Comparison of ENCODE assay signal across 8 mouse cellular contexts in genomic region chr11:69038173-69038572, GRCm38 (mm10). TPM values are rescaled to one million over a fixed set of nuclear protein-coding genes. Genes with fewer than 3 reads are reported as not detected.
DNase-seq lines count a peak whose midpoint lies in the region; ATAC-seq and TF ChIP-seq lines count a peak whose summit lies in the region.

No protein-coding gene starts in this region.

- ATAC-seq in forebrain, postnatal 0 days: no peak
- ATAC-seq in forebrain, embryonic 13.5 days: no peak
- ATAC-seq in liver, embryonic 12.5 days: no peak
- no peak for ATAC-seq in hindbrain, embryonic 13.5 days (ENCODE audit: low FRiP score)
- ATAC-seq in midbrain, embryonic 16.5 days: no peak

- H3K27ac ChIP-seq in forebrain, postnatal 0 days (ENCODE audit: low read depth, low read length): 0 out of 2 replicates have a peak overlapping the region, but pooled peaks have one; percentile 84
- H3K27ac ChIP-seq in forebrain, embryonic 13.5 days: no peak overlapping the region
- no peak overlapping the region for H3K27ac ChIP-seq in liver, embryonic 12.5 days
- H3K27ac ChIP-seq in hindbrain, embryonic 13.5 days: peak overlapping the region; percentile 88; the same call in 1 of the 2 replicates
- no peak overlapping the region; the same call in 1 of the 2 replicates for H3K27ac ChIP-seq in midbrain, embryonic 16.5 days (ENCODE audit: low read length)

- TF ChIP-seq CTCF in forebrain, postnatal 0 days (IDR thresholded peaks at IDR 0.05; ENCODE audit: low read depth): no peak

- H3K9me3 ChIP-seq in forebrain, postnatal 0 days (ENCODE audit: low read length): no peaks in the 10 kb centered on the region
- no peaks in the 10 kb centered on the region for H3K9me3 ChIP-seq in forebrain, embryonic 13.5 days (replicated peaks)
- H3K9me3 ChIP-seq in liver, embryonic 12.5 days (replicated peaks): no peaks in the 10 kb centered on the region
- H3K9me3 ChIP-seq in hindbrain, embryonic 13.5 days: no peaks in the 10 kb centered on the region
- no peaks in the 10 kb centered on the region for H3K9me3 ChIP-seq in midbrain, embryonic 16.5 days (replicated peaks; ENCODE audit: control insufficient read depth, low read length, poor library complexity, severe bottlenecking)

- H3K4me3 ChIP-seq in forebrain, postnatal 0 days (ENCODE audit: low read depth, low read length): no peak overlapping the region
- no peak overlapping the region for H3K4me3 ChIP-seq in forebrain, embryonic 13.5 days
- no peak overlapping the region for H3K4me3 ChIP-seq in liver, embryonic 12.5 days
- H3K4me3 ChIP-seq in hindbrain, embryonic 13.5 days: no peak overlapping the region
- H3K4me3 ChIP-seq in midbrain, embryonic 16.5 days (ENCODE audit: low read depth, low read length): no peak overlapping the region

- 68% methylated on average over 5 of the region's 5 CpGs for WGBS in forebrain, postnatal 0 days
- WGBS in forebrain, embryonic 13.5 days: 81% methylated on average over 5 of the region's 5 CpGs
- 63% methylated on average over 5 of the region's 5 CpGs for WGBS in liver, embryonic 12.5 days (ENCODE audit: insufficient replicate concordance)
- 75% methylated on average over 5 of the region's 5 CpGs for WGBS in hindbrain, embryonic 13.5 days
- WGBS in midbrain, embryonic 16.5 days: 68% methylated on average over 5 of the region's 5 CpGs

- H3K27me3 ChIP-seq in forebrain, postnatal 0 days (ENCODE audit: insufficient read depth, low read length): no peaks in the 10 kb centered on the region
- H3K27me3 ChIP-seq in forebrain, embryonic 13.5 days: no peaks in the 10 kb centered on the region
- H3K27me3 ChIP-seq in liver, embryonic 12.5 days (replicated peaks): no peaks in the 10 kb centered on the region
- H3K27me3 ChIP-seq in hindbrain, embryonic 13.5 days: no peaks in the 10 kb centered on the region
- H3K27me3 ChIP-seq in midbrain, embryonic 16.5 days (ENCODE audit: control insufficient read depth, insufficient read depth, low read depth, low read length): no peaks in the 10 kb centered on the region

- H3K4me2 ChIP-seq in forebrain, postnatal 0 days (ENCODE audit: low read depth): peak overlapping the region; percentile 53; the same call in 1 of the 2 replicates
- no peak overlapping the region for H3K4me2 ChIP-seq in forebrain, embryonic 13.5 days
- peak overlapping the region; percentile 93 for H3K4me2 ChIP-seq in liver, embryonic 12.5 days
- H3K4me2 ChIP-seq in hindbrain, embryonic 13.5 days: no peak overlapping the region; the same call in 1 of the 2 replicates
- H3K4me2 ChIP-seq in midbrain, embryonic 16.5 days (ENCODE audit: low read length): peak overlapping the region; percentile 78

- intact Hi-C loops in left cerebral cortex, postnatal 10 days (cut with DNase I): no loop called here

- no peak for DNase-seq in forebrain, postnatal 0 days
- no peak for DNase-seq in liver
- DNase-seq in thymus, postnatal 25 days: no peak
- no peak for DNase-seq in left cerebral cortex, postnatal 10 days (ENCODE audit: extremely low spot score in 1 of 2, low spot score in 2 of 2)

- peaks cover 14% of the 10 kb centered on the region for H3K36me3 ChIP-seq in forebrain, postnatal 0 days (ENCODE audit: insufficient read depth)
- peaks cover 28% of the 10 kb centered on the region for H3K36me3 ChIP-seq in forebrain, embryonic 13.5 days (ENCODE audit: poor library complexity, severe bottlenecking)
- peaks cover 30% of the 10 kb centered on the region for H3K36me3 ChIP-seq in liver, embryonic 12.5 days
- H3K36me3 ChIP-seq in hindbrain, embryonic 13.5 days: peaks cover 28% of the 10 kb centered on the region
- H3K36me3 ChIP-seq in midbrain, embryonic 16.5 days (ENCODE audit: control insufficient read depth, insufficient read depth, low read length): peaks cover 6% of the 10 kb centered on the region

- no peak overlapping the region for H3K9ac ChIP-seq in forebrain, postnatal 0 days
- H3K9ac ChIP-seq in forebrain, embryonic 13.5 days: no peak overlapping the region
- no peak overlapping the region for H3K9ac ChIP-seq in liver, embryonic 12.5 days
- H3K9ac ChIP-seq in hindbrain, embryonic 13.5 days: no peak overlapping the region
- no peak overlapping the region for H3K9ac ChIP-seq in midbrain, embryonic 16.5 days (ENCODE audit: low read depth, low read length)

- H3K4me1 ChIP-seq in forebrain, postnatal 0 days (ENCODE audit: insufficient read depth): peaks cover 19% of the 10 kb centered on the region; the same call in 1 of the 2 replicates
- peaks cover 33% of the 10 kb centered on the region for H3K4me1 ChIP-seq in forebrain, embryonic 13.5 days
- peaks cover 39% of the 10 kb centered on the region for H3K4me1 ChIP-seq in liver, embryonic 12.5 days
- peaks cover 33% of the 10 kb centered on the region for H3K4me1 ChIP-seq in hindbrain, embryonic 13.5 days (replicated peaks)
- H3K4me1 ChIP-seq in midbrain, embryonic 16.5 days (ENCODE audit: control insufficient read depth, insufficient read depth, low read length): peaks cover 22% of the 10 kb centered on the region

RNA-seq across cellular contexts. Expression of gene Aurkb, which starts 7.3 kb away (rescaled TPM):
- 8.5 and 12.5 TPM in 2 replicates for total RNA-seq in forebrain, postnatal 0 days (2014; rRNA removed)
- 11.5 and 13.9 TPM in 2 replicates for polyA plus RNA-seq in forebrain, postnatal 0 days (2015; fragmentation: Nextera tagmentation; extraction: Ambion mirVana)
- 143 and 149 TPM in 2 replicates for polyA plus RNA-seq in forebrain, embryonic 13.5 days (2015; fragmentation: Nextera tagmentation; extraction: Ambion mirVana)
- polyA plus RNA-seq in liver, embryonic 12.5 days (2016; fragmentation: Nextera tagmentation; extraction: Ambion mirVana): 142 TPM in 2 replicates
- polyA plus RNA-seq in hindbrain, embryonic 13.5 days (2015; fragmentation: Nextera tagmentation; extraction: Ambion mirVana): 31.7 and 34.2 TPM in 2 replicates
- 12.6 and 15.4 TPM in 2 replicates for polyA plus RNA-seq in midbrain, embryonic 16.5 days (2015; fragmentation: Nextera tagmentation; extraction: Ambion mirVana)
- total RNA-seq in left cerebral cortex, postnatal 10 days (2021): 1 to 10 TPM; 3.0 to 3.1 TPM

RNA-seq across cellular contexts. Expression of gene Borcs6, which starts 21.3 kb away (rescaled TPM):
- total RNA-seq in forebrain, postnatal 0 days (2014; rRNA removed): 32.8 and 33.7 TPM in 2 replicates
- polyA plus RNA-seq in forebrain, postnatal 0 days (2015; fragmentation: Nextera tagmentation; extraction: Ambion mirVana): 20.9 and 21.7 TPM in 2 replicates
- polyA plus RNA-seq in forebrain, embryonic 13.5 days (2015; fragmentation: Nextera tagmentation; extraction: Ambion mirVana): 6.6 and 7.9 TPM in 2 replicates
- polyA plus RNA-seq in liver, embryonic 12.5 days (2016; fragmentation: Nextera tagmentation; extraction: Ambion mirVana): 5.3 and 6.1 TPM in 2 replicates
- 13.4 and 15.2 TPM in 2 replicates for polyA plus RNA-seq in hindbrain, embryonic 13.5 days (2015; fragmentation: Nextera tagmentation; extraction: Ambion mirVana)
- polyA plus RNA-seq in midbrain, embryonic 16.5 days (2015; fragmentation: Nextera tagmentation; extraction: Ambion mirVana): 15.7 and 20.4 TPM in 2 replicates
- total RNA-seq in left cerebral cortex, postnatal 10 days (2021): 10 to 100 TPM; 21.9 to 25.5 TPM

RNA-seq across cellular contexts. Expression of gene Ctc1, which starts 22.5 kb away (rescaled TPM):
- 51.0 and 63.6 TPM in 2 replicates for total RNA-seq in forebrain, postnatal 0 days (2014; rRNA removed)
- polyA plus RNA-seq in forebrain, postnatal 0 days (2015; fragmentation: Nextera tagmentation; extraction: Ambion mirVana): 41.0 and 47.1 TPM in 2 replicates
- polyA plus RNA-seq in forebrain, embryonic 13.5 days (2015; fragmentation: Nextera tagmentation; extraction: Ambion mirVana): 55.6 and 67.4 TPM in 2 replicates
- 31.4 and 34.2 TPM in 2 replicates for polyA plus RNA-seq in liver, embryonic 12.5 days (2016; fragmentation: Nextera tagmentation; extraction: Ambion mirVana)
- 49.4 and 49.9 TPM in 2 replicates for polyA plus RNA-seq in hindbrain, embryonic 13.5 days (2015; fragmentation: Nextera tagmentation; extraction: Ambion mirVana)
- 66.5 and 67.0 TPM in 2 replicates for polyA plus RNA-seq in midbrain, embryonic 16.5 days (2015; fragmentation: Nextera tagmentation; extraction: Ambion mirVana)
- 10 to 100 TPM; 48.1 to 49.2 TPM for total RNA-seq in left cerebral cortex, postnatal 10 days (2021)

RNA-seq across cellular contexts. Expression of gene Pfas, which starts 29.9 kb away (rescaled TPM):
- 22.9 and 29.7 TPM in 2 replicates for total RNA-seq in forebrain, postnatal 0 days (2014; rRNA removed)
- 9.8 and 14.2 TPM in 2 replicates for polyA plus RNA-seq in forebrain, postnatal 0 days (2015; fragmentation: Nextera tagmentation; extraction: Ambion mirVana)
- polyA plus RNA-seq in forebrain, embryonic 13.5 days (2015; fragmentation: Nextera tagmentation; extraction: Ambion mirVana): 34.9 and 37.7 TPM in 2 replicates
- 42.2 and 44.4 TPM in 2 replicates for polyA plus RNA-seq in liver, embryonic 12.5 days (2016; fragmentation: Nextera tagmentation; extraction: Ambion mirVana)
- polyA plus RNA-seq in hindbrain, embryonic 13.5 days (2015; fragmentation: Nextera tagmentation; extraction: Ambion mirVana): 19.1 and 20.4 TPM in 2 replicates
- polyA plus RNA-seq in midbrain, embryonic 16.5 days (2015; fragmentation: Nextera tagmentation; extraction: Ambion mirVana): 15.8 and 16.8 TPM in 2 replicates
- 10 to 100 TPM; 24.4 to 28.1 TPM for total RNA-seq in left cerebral cortex, postnatal 10 days (2021)

RNA-seq across cellular contexts. Expression of gene Tmem107, which starts 32.4 kb away (rescaled TPM):
- 32.7 and 45.6 TPM in 2 replicates for total RNA-seq in forebrain, postnatal 0 days (2014; rRNA removed)
- 35.3 and 41.7 TPM in 2 replicates for polyA plus RNA-seq in forebrain, postnatal 0 days (2015; fragmentation: Nextera tagmentation; extraction: Ambion mirVana)
- 55.1 and 57.2 TPM in 2 replicates for polyA plus RNA-seq in forebrain, embryonic 13.5 days (2015; fragmentation: Nextera tagmentation; extraction: Ambion mirVana)
- polyA plus RNA-seq in liver, embryonic 12.5 days (2016; fragmentation: Nextera tagmentation; extraction: Ambion mirVana): 32.0 and 34.8 TPM in 2 replicates
- 28.7 and 41.0 TPM in 2 replicates for polyA plus RNA-seq in hindbrain, embryonic 13.5 days (2015; fragmentation: Nextera tagmentation; extraction: Ambion mirVana)
- polyA plus RNA-seq in midbrain, embryonic 16.5 days (2015; fragmentation: Nextera tagmentation; extraction: Ambion mirVana): 41.2 and 44.0 TPM in 2 replicates
- 10 to 100 TPM; 12.0 to 12.1 TPM for total RNA-seq in left cerebral cortex, postnatal 10 days (2021)

Comparison
In these comparisons a context has a peak if more than half of its experiments do, and no peak if none do; other contexts are left out.
1. H3K27ac ChIP-seq: peak in forebrain, postnatal 0 days (single experiment) and hindbrain, embryonic 13.5 days (single experiment); none in forebrain, embryonic 13.5 days (single experiment), liver, embryonic 12.5 days (single experiment) and midbrain, embryonic 16.5 days (single experiment).
2. H3K4me2 ChIP-seq: peak in forebrain, postnatal 0 days (single experiment), liver, embryonic 12.5 days (single experiment) and midbrain, embryonic 16.5 days (single experiment); none in forebrain, embryonic 13.5 days (single experiment) and hindbrain, embryonic 13.5 days (single experiment).